Mouse (Mus musculus) heart, postnatal 0 days (tissue): ENCODE results near the gene Gm7534. TPM values are rescaled to one million over a fixed set of nuclear protein-coding genes. Genes with fewer than 3 reads are reported as not detected.

ENCODE experiments used
- ATAC-seq: fragments of 200-750 bp; cut with Nextera tagmentation; 2 replicates; pipeline ENCODE4 v1.8.0; 2017; ENCODE audit warnings: low read depth, moderate number of reproducible peaks, moderate library complexity; ENCODE audit not compliant: insufficient read depth
- DNase-seq: peaks from one replicate; pipeline ENCODE4 v3.0.0-alpha.2; 2016; ENCODE audit warnings: low spot score
- H3K27ac ChIP-seq: fragments of 300-500 bp; sonication (generic); 2 replicates; pipeline ENCODE4 v1.5.1; 2014; ENCODE audit warnings: low read depth, mild to moderate bottlenecking
- H3K27me3 ChIP-seq: fragments of 300-500 bp; sonication (generic); 2 replicates; pipeline ENCODE4 v1.6.1; 2014; ENCODE audit warnings: low read length, mixed read lengths; ENCODE audit not compliant: control insufficient read depth, insufficient read depth
- H3K36me3 ChIP-seq: fragments of 300-500 bp; sonication (generic); replicated peaks from 2 replicates; pipeline ENCODE4 v1.6.1; 2014; ENCODE audit warnings: low read length, mixed read lengths; ENCODE audit not compliant: control insufficient read depth, insufficient read depth
- H3K4me1 ChIP-seq: fragments of 300-500 bp; sonication (generic); 2 replicates; pipeline ENCODE4 v1.6.1; 2014; ENCODE audit warnings: antibody characterized with exemption; ENCODE audit not compliant: control insufficient read depth, insufficient read depth
- H3K4me2 ChIP-seq: fragments of 300-500 bp; sonication (generic); 2 replicates; pipeline ENCODE4 v1.6.1; 2014; ENCODE audit warnings: low read depth, mild to moderate bottlenecking, low read length, moderate library complexity
- H3K4me3 ChIP-seq: fragments of 300-500 bp; sonication (generic); 2 replicates; pipeline ENCODE4 v1.5.1; 2014; ENCODE audit warnings: low read depth, low read length
- H3K9ac ChIP-seq: fragments of 300-500 bp; sonication (generic); replicated peaks from 2 replicates; pipeline ENCODE4 v1.6.1; 2014; ENCODE audit warnings: low read depth, low read length, mixed read lengths
- H3K9me3 ChIP-seq: fragments of 300-500 bp; sonication (generic); replicated peaks from 2 replicates; pipeline ENCODE4 v1.6.1; 2016; ENCODE audit warnings: low read length; ENCODE audit not compliant: control insufficient read depth
- CTCF ChIP-seq: IDR thresholded peaks from 2 replicates; pipeline ENCODE4 v1.5.1; 2016; ENCODE audit warnings: antibody characterized with exemption, control low read depth, low read depth
- EP300 ChIP-seq: IDR thresholded peaks from 2 replicates; pipeline ENCODE4 v1.6.1; 2016; ENCODE audit warnings: antibody characterized with exemption, low read depth
- WGBS: fragments of 180-500 bp; shearing (Covaris S2); extraction: QIAGEN DNeasy Blood & Tissue Kit; methylation state at CpG from one replicate; pipeline ENCODE4 v1.1.7; 2014; 5-methylcytosine and 5-hydroxymethylcytosine counted together
- polyA plus RNA-seq: library from polyadenylated mRNA; unstranded; fragments of >200 nt; fragmentation: Nextera tagmentation; extraction: Ambion mirVana; gene quantifications from 2 replicates; pipeline ENCODE4 v1.2.1, GENCODE M21; 2015
- total RNA-seq: library from RNA; depleted of rRNA; stranded (reverse); fragments of >200 nt; gene quantifications from 2 replicates; pipeline ENCODE4 v1.2.3, GENCODE M21; 2014; ENCODE audit warnings: low replicate concordance

Gene Gm7534
- total and polyA plus RNA-seq, 2 experiments from 2014 or later = not detected

DNA sequence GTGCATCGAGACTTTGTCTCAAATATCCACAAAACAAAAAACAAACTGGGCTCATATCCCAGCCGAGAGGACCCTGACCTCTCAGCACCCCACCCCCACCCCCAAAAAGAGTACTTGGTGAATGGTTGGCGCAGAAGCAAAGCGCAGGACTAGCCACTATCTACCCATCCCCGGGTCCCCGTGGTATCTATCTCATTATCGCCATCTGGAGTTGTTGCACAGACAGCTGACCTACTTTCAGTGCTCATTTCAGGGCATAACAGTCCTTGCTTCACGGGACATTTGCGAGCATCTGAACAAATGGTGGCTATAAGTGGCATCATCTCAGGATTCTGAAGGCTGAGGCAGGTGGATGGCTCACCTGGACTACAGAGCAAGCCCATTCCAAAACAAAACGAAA lies 35.9 kb upstream of the Gm7534 start:
- no peaks in the 10 kb centered on the region for H3K27me3 ChIP-seq

DNA sequence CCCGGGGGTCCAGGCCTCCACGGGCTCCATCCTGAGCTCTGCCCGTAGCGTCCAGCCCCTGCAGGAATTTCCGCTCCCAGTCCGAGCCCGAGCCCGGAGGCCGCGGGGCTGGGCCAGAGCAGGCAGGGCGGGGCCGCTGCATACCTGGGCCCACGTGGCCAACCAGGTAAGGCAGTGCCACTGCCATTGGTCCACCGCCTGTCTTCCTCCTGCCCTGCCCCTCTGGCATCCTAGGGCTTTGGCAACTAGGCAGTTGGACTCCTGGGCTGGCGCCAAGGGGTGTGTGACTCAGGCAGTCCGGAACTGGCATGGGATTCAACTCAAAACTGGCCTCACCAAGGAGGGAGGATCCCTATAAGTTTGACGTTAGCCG lies 35.5 kb upstream of the Gm7534 start, which contains the start of gene Cnksr1:
Gene Cnksr1 (minus strand): TSS at position 121 of the 373 bp plus-strand sequence.
- 2% methylated on average over 18 of the region's 18 CpGs for WGBS
- peak within 1 kb of the TSS; percentile 28; the same call in 1 of the 2 replicates for H3K9ac ChIP-seq
- peak; percentile 52 for DNase-seq
- H3K27me3 ChIP-seq = no peaks in the 10 kb centered on the region
- peak; percentile 59 for ATAC-seq
- H3K4me1 ChIP-seq = peaks cover 16% of the 10 kb centered on the region
- no peak within 1 kb of the TSS; the same call in 1 of the 2 replicates for H3K27ac ChIP-seq
- H3K9me3 ChIP-seq = no peaks in the 10 kb centered on the region
- no peaks in the 10 kb centered on the region for H3K36me3 ChIP-seq
- TF ChIP-seq EP300 (no peak), CTCF (no peak)
- peak within 1 kb of the TSS; percentile 41 for H3K4me3 ChIP-seq
- peak within 1 kb of the TSS; percentile 69 for H3K4me2 ChIP-seq

More for the DNA sequence above, 35.9 kb upstream of the Gm7534 start:
- TF ChIP-seq CTCF (no peak), EP300 (no peak)
- Histone ChIP-seq H3K27ac (no peak overlapping the region), H3K9me3 (no peaks in the 10 kb centered on the region), H3K4me3 (peak overlapping the region; percentile 41), H3K36me3 (no peaks in the 10 kb centered on the region), H3K4me2 (peak overlapping the region; percentile 69), H3K4me1 (peaks cover 16% of the 10 kb centered on the region), H3K9ac (0 out of 2 replicates have a peak overlapping the region, but pooled peaks have one; percentile 28)
- DNase-seq (no peak), ATAC-seq (no peak)
- WGBS = 14% methylated on average over 10 of the region's 10 CpGs

DNA sequence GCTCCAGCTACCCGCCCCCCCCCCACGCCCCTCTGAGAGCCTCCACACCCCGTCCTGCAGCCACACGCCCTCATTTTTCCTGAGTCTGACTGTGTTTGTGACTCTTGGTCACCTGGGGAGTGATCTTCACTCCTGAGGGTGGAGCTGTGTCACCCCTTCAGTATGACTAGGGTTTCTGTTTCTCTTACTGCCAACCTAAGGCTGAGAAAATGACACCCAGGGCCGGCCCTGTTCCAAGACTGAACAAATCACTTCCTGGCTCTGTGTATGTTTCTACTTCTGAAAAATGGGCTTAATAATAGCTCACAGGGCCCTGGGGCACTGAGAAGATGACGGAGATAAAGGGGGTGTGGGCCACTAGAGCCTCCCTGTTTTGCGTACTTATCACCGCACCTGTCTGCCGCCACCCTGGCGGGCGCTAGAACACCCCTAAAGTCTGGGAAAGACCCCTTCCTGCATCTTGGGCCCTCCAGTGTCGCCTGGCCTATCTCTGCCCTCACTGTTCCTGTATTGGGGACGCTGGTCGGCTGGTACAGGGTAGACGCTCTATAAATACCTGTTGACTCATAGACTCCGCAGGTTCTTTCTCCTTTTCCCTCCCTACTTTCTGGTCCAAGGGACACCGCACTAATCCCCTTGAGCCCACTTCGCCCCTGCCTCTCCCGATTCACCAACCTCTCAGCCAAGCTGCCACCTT lies 34.9 kb upstream of the Gm7534 start:
- Histone ChIP-seq H3K4me2 (peak overlapping the region; percentile 69), H3K4me1 (peaks cover 16% of the 10 kb centered on the region), H3K9ac (peak overlapping the region; percentile 28; the same call in 1 of the 2 replicates), H3K27me3 (no peaks in the 10 kb centered on the region), H3K9me3 (no peaks in the 10 kb centered on the region), H3K36me3 (no peaks in the 10 kb centered on the region), H3K4me3 (peak overlapping the region; percentile 41), H3K27ac (no peak overlapping the region; the same call in 1 of the 2 replicates)
- DNase-seq (peak; percentile 10), ATAC-seq (peak; percentile 76; the same call in 1 of the 2 replicates)
- 28% methylated on average over 19 of the region's 19 CpGs for WGBS
- TF ChIP-seq EP300 = no peak
- TF ChIP-seq CTCF = no peak

DNA sequence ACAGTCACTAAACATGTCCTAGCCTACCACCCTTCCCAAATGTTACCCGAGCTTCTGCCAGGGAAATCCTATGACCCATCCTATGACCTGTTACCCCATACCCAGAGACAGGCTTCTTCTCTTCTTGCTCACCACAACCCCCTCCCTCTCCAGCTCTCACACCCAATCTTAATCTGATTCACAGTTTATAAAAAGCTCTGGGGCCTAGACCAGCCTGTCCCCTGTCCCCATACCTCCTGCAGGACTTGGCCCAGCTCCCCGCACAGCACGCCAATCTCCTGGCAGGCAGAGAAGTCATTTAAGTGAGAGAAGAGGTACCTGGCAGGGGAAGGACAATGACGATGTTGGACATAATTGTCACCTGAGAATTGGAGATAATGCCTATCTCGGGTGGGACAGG lies 32.1 kb upstream of the Gm7534 start:
- 41% methylated on average over 5 of the region's 5 CpGs for WGBS
- Histone ChIP-seq H3K27me3 (no peaks in the 10 kb centered on the region), H3K4me2 (no peak overlapping the region), H3K4me1 (peaks cover 16% of the 10 kb centered on the region), H3K36me3 (no peaks in the 10 kb centered on the region), H3K9me3 (no peaks in the 10 kb centered on the region), H3K4me3 (no peak overlapping the region), H3K27ac (no peak overlapping the region), H3K9ac (no peak overlapping the region)
- ATAC-seq (no peak; the same call in 1 of the 2 replicates), DNase-seq (no peak)
- no peak for TF ChIP-seq EP300
- TF ChIP-seq CTCF = no peak

DNA sequence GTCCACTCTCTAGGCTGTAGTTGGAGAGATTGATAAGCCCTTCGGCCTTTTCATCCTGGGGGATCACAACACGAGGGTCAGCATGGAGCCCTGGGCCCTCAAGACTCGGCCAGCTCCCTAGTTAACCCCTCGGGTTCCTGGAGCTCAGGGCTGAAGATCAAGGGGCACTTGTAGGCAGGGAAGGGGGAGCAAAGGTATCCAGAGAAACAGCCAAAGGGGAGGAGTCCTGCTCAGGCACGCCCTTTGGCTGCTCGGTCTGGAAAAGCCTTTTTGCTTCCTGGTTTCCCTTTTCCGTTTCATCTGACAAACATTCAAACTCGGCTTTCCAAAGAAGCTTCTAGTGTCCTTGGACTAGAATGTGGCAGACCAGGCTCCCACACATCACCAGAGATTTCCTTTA lies 27.6 kb upstream of the Gm7534 start:
- no peak overlapping the region for H3K4me3 ChIP-seq
- no peak for TF ChIP-seq EP300
- no peak for TF ChIP-seq CTCF
- no peak overlapping the region for H3K27ac ChIP-seq
- DNase-seq = no peak
- no peak for ATAC-seq
- WGBS = 31% methylated on average over 8 of the region's 8 CpGs
- peaks cover 7% of the 10 kb centered on the region for H3K4me1 ChIP-seq
- H3K9me3 ChIP-seq = no peaks in the 10 kb centered on the region
- no peak overlapping the region for H3K9ac ChIP-seq
- H3K36me3 ChIP-seq = no peaks in the 10 kb centered on the region
- H3K27me3 ChIP-seq = no peaks in the 10 kb centered on the region
- H3K4me2 ChIP-seq = no peak overlapping the region

DNA sequence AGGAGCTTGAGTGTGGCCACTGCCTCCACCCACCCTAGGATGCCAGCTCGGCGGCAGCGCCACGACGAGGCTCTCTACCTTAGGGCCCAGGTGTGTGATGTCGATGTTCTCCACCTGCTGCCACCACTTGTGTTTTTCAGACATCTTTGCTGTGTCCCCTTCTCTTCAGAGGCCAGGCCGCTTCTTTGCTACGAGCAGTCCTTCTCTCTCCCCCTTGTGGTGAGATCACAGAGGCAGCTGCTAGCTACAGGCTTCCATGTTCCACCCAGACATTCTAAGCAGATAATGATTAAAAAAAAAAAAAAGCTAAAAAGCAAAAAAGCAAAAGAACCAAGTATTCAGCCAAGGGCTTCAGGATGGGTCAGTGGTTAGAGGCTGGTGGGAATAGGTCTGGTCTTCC lies 24.4 kb upstream of the Gm7534 start, which contains the start of gene Catsper4:
Gene Catsper4 (minus strand): TSS at position 190 of the 400 bp plus-strand sequence.
- H3K36me3 ChIP-seq = no peaks in the 10 kb centered on the region
- no peak within 1 kb of the TSS for H3K27ac ChIP-seq
- no peaks in the 10 kb centered on the region for H3K4me1 ChIP-seq
- ATAC-seq = no peak
- no peaks in the 10 kb centered on the region for H3K27me3 ChIP-seq
- no peak for DNase-seq
- no peaks in the 10 kb centered on the region for H3K9me3 ChIP-seq
- H3K4me3 ChIP-seq = no peak within 1 kb of the TSS
- H3K4me2 ChIP-seq = no peak within 1 kb of the TSS
- WGBS = 58% methylated on average over 8 of the region's 8 CpGs
- peak; percentile 41 for TF ChIP-seq CTCF
- TF ChIP-seq EP300 = no peak
- H3K9ac ChIP-seq = no peak within 1 kb of the TSS
